Mouse (Mus musculus): Measurements from ENCODE around the gene Slc6a12. TPM values are rescaled to one million over a fixed set of nuclear protein-coding genes. Genes with fewer than 3 reads are reported as not detected.

Slc6a12 gene
- 1 to 10 TPM in 1 of 2 experiments, under 1 TPM in 1; 0.93 to 2.1 TPM for total RNA-seq (2021)
- long read RNA-seq, experiment 1, partial matches to known transcripts, result 0 of 1 reads
- long read RNA-seq, experiment 1, other reads (novel, unspliced or antisense), result 1 of 1 reads
- long read RNA-seq, experiment 2, result 0 reads

DNA sequence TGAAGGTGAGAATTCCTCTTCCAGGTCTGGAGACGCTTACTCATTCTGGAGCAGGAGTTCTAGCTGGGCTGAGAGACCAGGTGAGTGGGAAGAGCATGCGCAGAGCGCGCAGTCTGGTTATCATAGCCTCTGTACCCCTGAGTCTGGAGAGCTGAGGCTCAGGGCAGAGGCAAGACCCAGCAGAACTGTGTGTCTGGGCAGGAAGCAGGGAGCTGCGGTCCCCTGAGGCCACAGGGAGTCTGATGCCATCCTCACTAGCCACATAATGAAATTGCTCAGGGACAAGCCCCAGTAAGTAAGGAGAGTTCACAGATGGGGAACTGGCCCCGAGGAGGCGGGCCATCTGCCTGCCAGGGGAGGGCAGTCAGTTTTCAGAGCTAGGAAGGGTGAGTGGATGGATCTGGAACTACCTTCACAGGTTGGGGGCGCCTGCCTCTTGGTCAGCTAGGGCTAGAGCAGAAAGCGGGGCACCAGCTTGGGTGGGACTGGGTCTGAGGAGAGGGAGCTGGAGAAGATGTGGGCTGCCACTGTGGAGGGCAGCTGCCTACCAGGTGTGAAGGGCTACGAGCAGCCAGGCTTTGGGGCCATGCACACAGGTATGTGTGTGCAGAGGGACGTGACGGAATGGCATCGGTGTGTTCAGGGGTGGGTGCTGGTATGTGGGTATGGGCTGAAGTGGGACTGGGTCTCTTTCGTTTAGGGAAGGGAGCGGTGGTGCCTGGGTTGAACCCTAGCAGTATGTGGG, at the start of gene Slc6a12:
Gene Slc6a12, plus strand, starts transcription at position 51 of the 745 bp plus-strand sequence.
- H3K27ac ChIP-seq, result no peak within 1 kb of the TSS
- no peak within 1 kb of the TSS for H3K4me3 ChIP-seq
- no peak for TF ChIP-seq CTCF (conservative IDR thresholded peaks at IDR 0.05)
- no peak for DNase-seq (ENCODE audit: low spot score in 2 of 2)

DNA sequence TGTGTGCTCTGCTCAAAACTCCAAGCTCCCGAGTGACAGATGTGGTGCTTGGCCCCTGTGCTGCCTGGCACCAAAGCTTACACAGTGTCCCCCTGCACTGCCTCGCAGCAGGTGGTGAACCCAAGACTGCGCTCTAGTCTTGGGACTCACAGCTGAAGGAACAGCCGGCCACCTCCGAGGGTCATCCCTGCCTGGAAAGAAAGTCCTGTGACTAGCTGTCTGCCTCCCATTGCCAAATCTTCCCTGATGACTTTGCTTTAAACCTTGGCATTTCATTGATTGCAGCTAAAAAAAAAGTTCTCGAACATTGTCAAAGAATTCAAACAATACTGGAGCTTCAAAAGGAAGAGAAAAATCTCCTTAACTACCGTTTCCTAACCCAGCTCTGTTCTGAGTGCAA, 43.6 kb upstream of the Slc6a12 start:
- H3K27ac ChIP-seq, result no peak overlapping the region
- no peak overlapping the region for H3K4me3 ChIP-seq
- no peak for DNase-seq (ENCODE audit: low spot score in 2 of 2)
- no peak for TF ChIP-seq CTCF (conservative IDR thresholded peaks at IDR 0.05)

DNA sequence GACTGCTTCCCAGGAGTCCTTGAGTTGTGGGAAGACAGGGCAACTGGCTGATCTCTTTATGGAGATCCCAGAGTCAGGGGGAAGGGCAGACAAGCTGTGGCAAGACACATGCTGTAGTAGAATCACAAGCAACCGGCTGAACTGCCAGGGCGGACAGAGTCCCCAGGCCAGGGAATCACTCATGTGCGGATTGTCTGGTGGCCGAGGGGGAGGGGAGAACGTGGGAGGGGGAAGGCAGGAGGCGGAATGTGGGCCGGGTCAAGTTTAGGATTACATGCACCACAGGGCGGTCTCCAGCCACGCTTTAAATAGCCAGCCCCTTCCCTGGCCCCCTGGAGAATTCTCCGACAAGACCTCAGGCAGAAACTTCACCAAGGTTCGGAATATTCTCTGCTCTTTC, 42.9 kb upstream of the Slc6a12 start, which contains the start of gene Slc6a13:
Gene Slc6a13, plus strand, starts transcription at position 274 of the 400 bp plus-strand sequence.
- Histone ChIP-seq H3K27ac (no peak within 1 kb of the TSS), H3K4me3 (no peak within 1 kb of the TSS)
- no peak for DNase-seq (ENCODE audit: low spot score in 2 of 2)
- TF ChIP-seq CTCF (conservative IDR thresholded peaks at IDR 0.05), result no peak

DNA sequence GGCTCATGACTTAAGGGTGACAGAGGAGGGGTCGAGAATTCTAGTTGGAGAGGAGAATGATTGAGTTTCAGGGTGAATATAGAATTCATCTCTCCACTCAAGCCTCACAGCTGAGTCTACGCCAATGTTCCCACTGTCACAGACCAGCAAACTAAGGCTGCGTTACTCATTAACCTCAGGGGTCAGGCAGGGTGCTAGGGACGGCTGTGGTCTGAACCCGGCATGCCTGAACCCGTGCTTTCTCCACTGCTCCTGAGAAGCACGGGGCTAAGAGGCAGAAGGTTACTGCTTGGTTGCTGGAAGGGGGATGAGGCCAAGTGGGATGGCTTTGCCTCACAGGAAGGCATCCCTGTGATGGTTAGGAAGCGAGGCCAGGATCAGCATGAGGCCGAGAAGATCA, 42.4 kb upstream of the Slc6a12 start:
- DNase-seq (ENCODE audit: low spot score in 2 of 2), result no peak
- no peak overlapping the region for H3K27ac ChIP-seq
- TF ChIP-seq CTCF (conservative IDR thresholded peaks at IDR 0.05), result no peak
- H3K4me3 ChIP-seq, result no peak overlapping the region

DNA sequence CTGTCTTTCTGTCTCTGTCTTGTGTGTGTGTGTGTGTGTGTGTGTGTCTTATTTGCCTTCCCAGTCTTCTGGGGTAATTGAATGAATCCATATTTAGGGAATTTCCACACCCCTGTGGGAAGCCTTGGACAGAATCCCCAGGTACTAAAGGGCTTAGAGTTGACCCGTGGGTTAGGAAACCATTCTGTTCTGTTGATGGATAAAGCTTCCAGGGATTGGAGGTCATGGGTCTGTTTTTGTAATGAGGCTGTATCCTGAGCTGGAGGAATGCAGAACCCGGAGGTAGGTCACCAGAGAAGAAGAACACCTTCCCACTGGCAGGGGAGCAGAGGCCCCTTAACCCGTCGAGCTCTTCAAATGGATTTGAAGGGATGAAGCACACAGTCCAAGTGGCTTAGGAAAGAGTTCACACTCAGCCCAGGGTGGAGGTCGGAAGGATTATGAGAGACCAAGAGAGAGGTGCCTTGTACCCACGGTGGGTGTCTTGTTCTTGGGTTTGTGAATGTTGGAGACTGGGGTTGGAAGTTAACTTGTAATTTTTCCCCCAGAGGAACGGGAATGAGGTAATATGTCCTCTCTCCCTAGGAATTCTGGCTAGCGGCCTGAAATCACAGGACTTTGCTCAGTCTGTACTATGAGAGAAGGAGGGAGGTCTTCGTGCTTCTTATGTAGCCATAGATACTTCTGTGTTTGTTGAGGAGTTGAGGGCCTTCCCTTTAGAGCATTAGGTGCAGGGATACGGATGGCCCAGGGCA, 39.2 kb upstream of the Slc6a12 start:
- DNase-seq (ENCODE audit: low spot score in 2 of 2), result no peak
- Histone ChIP-seq H3K27ac (no peak overlapping the region), H3K4me3 (no peak overlapping the region)
- TF ChIP-seq CTCF (conservative IDR thresholded peaks at IDR 0.05), result no peak

- H3K27ac ChIP-seq, result no peak overlapping the region
- no peak overlapping the region for H3K4me3 ChIP-seq
- TF ChIP-seq CTCF (conservative IDR thresholded peaks at IDR 0.05), result no peak
- DNase-seq (ENCODE audit: low spot score in 2 of 2), result no peak
These were observed 38.2 kb upstream of the Slc6a12 start for GRCm38 (mm10) chr6:121304630-121305029.

DNA sequence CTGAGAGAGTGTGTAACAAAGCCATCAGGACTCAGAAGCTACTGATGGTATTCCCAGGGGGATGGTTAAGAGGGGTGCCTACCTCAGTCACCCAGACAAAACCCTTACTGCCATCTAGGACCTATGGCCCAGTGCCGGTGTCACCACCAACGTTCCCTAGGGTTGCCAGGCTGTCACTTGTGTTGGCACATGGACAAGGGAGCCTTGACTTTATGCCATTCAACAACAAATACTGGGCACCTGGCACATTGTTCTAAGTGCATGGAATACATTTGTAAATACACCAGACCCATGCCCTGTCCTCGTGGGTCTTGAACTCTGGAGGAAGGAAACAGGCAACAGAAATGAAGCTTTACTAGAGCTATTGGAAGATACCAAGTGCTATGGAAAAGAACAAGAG, 37.3 kb upstream of the Slc6a12 start:
- no peak for DNase-seq (ENCODE audit: low spot score in 2 of 2)
- TF ChIP-seq CTCF (conservative IDR thresholded peaks at IDR 0.05), result no peak
- H3K4me3 ChIP-seq, result no peak overlapping the region
- H3K27ac ChIP-seq, result no peak overlapping the region

- no peak for DNase-seq (ENCODE audit: low spot score in 2 of 2)
- no peak overlapping the region for H3K4me3 ChIP-seq
- TF ChIP-seq CTCF (conservative IDR thresholded peaks at IDR 0.05), result no peak
- H3K27ac ChIP-seq, result no peak overlapping the region
These were observed 31.9 kb upstream of the Slc6a12 start for GRCm38 (mm10) chr6:121310984-121311383.

DNA sequence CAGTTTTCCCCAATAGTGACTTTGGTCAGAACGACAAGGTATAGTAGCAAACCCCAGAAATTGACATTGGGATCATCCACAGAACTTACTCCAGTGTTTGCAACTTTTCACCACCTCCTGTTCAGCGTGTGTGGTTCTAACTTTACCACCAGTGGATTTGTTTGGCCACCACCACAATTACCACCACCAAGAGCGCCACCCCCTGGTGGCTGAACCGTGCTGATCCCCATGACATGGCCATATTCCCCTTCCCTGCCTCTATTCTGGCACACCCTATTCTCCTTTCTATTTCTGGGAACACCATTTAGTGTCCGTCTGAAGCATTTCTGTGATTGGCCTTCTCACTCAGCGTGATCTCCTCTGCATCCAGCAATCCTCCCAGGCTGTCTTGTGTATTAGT, 23.8 kb upstream of the Slc6a12 start:
- no peak overlapping the region for H3K27ac ChIP-seq
- DNase-seq (ENCODE audit: low spot score in 2 of 2), result no peak
- peak; percentile 34 for TF ChIP-seq CTCF (conservative IDR thresholded peaks at IDR 0.05)
- H3K4me3 ChIP-seq, result no peak overlapping the region

DNA sequence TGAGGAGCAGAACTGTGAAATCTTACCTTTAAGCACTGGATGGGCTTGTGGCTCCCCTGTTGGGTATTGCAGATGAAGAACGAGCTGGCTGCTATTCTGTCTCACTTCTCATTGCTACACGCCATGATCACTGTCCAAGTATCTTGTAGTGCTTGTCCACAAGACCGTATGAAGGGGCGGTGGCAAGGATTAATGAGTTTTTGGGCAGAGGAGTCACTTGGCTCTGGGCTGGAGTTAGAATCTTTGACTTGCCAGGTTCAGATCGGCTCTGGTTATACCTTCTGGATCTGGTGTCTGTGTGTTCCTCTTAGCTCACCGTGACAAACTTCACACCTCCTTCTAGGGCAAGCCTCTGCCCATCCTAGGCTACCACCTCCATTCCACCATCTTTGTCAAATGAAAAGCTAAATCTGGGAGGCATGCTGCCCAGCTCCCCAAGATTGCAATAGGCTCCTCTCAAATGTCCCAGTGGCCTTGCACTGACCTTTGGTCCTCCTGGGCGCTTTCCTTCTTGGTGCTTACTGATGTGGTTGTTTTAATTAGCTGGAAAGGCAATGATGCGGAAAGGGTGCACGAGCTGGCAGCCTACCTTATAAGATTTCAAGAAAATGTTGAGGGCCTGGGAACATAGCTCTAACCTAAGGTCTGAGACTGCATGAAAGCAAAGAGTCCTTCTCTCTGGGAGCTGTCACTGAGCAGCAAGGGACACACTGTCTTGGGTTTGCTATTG, 20.3 kb upstream of the Slc6a12 start:
- H3K27ac ChIP-seq, result no peak overlapping the region
- no peak overlapping the region for H3K4me3 ChIP-seq
- no peak for TF ChIP-seq CTCF (conservative IDR thresholded peaks at IDR 0.05)
- DNase-seq (ENCODE audit: low spot score in 2 of 2), result no peak

DNA sequence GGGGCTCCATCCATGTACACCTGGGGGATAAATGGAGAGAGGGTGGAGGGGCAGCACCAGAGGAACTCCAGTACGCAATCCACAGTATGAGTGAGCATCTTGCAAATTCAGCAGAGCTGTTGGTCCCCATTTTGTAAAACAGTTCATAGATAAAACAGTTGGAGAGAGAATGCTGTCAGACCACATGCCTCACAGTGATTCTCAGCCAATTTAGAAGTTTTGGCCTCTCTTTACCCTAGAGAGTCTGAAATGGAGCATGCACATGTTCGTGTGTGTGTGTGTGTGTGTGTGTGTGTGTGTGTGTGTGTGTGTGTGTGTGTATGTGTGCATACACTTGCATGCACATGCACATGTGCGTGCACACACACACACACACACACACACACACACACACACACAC, 17.6 kb upstream of the Slc6a12 start:
- TF ChIP-seq CTCF (conservative IDR thresholded peaks at IDR 0.05), result no peak
- no peak for DNase-seq (ENCODE audit: low spot score in 2 of 2)
- Histone ChIP-seq H3K4me3 (no peak overlapping the region), H3K27ac (no peak overlapping the region)

- TF ChIP-seq CTCF (conservative IDR thresholded peaks at IDR 0.05), result no peak
- no peak overlapping the region for H3K27ac ChIP-seq
- H3K4me3 ChIP-seq, result no peak overlapping the region
- no peak for DNase-seq (ENCODE audit: low spot score in 2 of 2)
These were observed 17.1 kb upstream of the Slc6a12 start for GRCm38 (mm10) chr6:121325740-121326139.

Data from layer of hippocampus, adult 2 months (tissue).